Mouse (Mus musculus): Measurements from ENCODE around the gene Rlf. TPM values are rescaled to one million over a fixed set of nuclear protein-coding genes. Genes with fewer than 3 reads are reported as not detected.

Gene Rlf
- 81.6 TPM for polyA plus RNA-seq (2017; shearing (Covaris generic))

GRCm38 (mm10) chr4:121214793-121215304, at the start of gene Rlf:
Rlf (minus strand) TSS chr4:121215084.

GRCm38 (mm10) chr4:121109126-121109525, 105.8 kb downstream of the Rlf start, which contains the start of gene Tmco2:
Tmco2 (minus strand) TSS chr4:121109226.

GRCm38 (mm10) chr4:121097650-121098378, 117.1 kb downstream of the Rlf start, which contains the start of gene Zmpste24:
Zmpste24 (minus strand) TSS chr4:121098241.

Other genes starting within 250 kb of the Rlf start
- 74.7 TPM for gene Smap2, start 197.8 kb downstream of the Rlf start, polyA plus RNA-seq (2017; shearing (Covaris generic))
- not detected for gene Col9a2, start 175.7 kb downstream of the Rlf start, polyA plus RNA-seq (2017; shearing (Covaris generic))
- gene Zmpste24, start 116.8 kb downstream of the Rlf start, polyA plus RNA-seq (2017; shearing (Covaris generic)): 36.1 TPM
- not detected for gene Tmco2, start 105.9 kb downstream of the Rlf start, polyA plus RNA-seq (2017; shearing (Covaris generic))
- not detected for gene Gm12888, start 109.8 kb upstream of the Rlf start, polyA plus RNA-seq (2017; shearing (Covaris generic))
- gene Gm12886, start 208.0 kb upstream of the Rlf start, polyA plus RNA-seq (2017; shearing (Covaris generic)): not detected